Mouse (Mus musculus): ENCODE measurements around the gene Gimap1. TPM values are rescaled to one million over a fixed set of nuclear protein-coding genes. Genes with fewer than 3 reads are reported as not detected.

Gimap1 gene
- polyA plus RNA-seq, 1 experiment from 2014 or later, result 15.2 TPM

DNA sequence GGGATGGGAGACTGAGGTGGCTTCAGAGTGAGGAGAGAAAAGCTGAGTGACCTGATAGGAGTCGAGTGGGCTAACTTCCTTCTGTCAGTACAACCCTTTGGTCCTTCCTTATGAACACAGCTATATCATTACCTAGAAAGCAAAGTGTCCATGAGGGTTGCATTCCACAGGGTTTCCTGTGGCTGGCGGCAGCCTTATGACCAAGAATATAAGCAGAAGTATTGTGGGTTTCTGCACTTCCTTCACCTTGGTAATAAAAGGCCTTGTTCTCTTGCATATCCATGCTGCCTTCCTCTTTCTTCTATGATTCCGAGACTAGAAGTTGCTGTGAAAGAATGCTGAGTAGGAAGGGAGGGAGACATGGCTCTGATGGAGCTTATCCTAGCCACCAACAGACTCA is 40.0 kb upstream of the Gimap1 start:
- Histone ChIP-seq H3K36me3 (ENCODE audit: control insufficient read depth, insufficient read depth) (no peaks in the 10 kb centered on the region), H3K27me3 (replicated peaks; ENCODE audit: control insufficient read depth, insufficient read depth, low read length) (no peaks in the 10 kb centered on the region), H3K4me1 (replicated peaks; ENCODE audit: control insufficient read depth, insufficient read depth, low read length) (no peaks in the 10 kb centered on the region), H3K27ac (ENCODE audit: low read depth, low read length) (no peak overlapping the region), H3K9me3 (ENCODE audit: control insufficient read depth) (no peaks in the 10 kb centered on the region), H3K9ac (ENCODE audit: low read depth, low read length) (no peak overlapping the region), H3K4me3 (ENCODE audit: low read depth, low read length) (no peak overlapping the region), H3K4me2 (replicated peaks; ENCODE audit: low read depth) (no peak overlapping the region)
- no peak for ATAC-seq
- 82% methylated on average over 3 of the region's 3 CpGs for WGBS
- TF ChIP-seq CTCF (IDR thresholded peaks at IDR 0.05; ENCODE audit: low read depth), result no peak

DNA sequence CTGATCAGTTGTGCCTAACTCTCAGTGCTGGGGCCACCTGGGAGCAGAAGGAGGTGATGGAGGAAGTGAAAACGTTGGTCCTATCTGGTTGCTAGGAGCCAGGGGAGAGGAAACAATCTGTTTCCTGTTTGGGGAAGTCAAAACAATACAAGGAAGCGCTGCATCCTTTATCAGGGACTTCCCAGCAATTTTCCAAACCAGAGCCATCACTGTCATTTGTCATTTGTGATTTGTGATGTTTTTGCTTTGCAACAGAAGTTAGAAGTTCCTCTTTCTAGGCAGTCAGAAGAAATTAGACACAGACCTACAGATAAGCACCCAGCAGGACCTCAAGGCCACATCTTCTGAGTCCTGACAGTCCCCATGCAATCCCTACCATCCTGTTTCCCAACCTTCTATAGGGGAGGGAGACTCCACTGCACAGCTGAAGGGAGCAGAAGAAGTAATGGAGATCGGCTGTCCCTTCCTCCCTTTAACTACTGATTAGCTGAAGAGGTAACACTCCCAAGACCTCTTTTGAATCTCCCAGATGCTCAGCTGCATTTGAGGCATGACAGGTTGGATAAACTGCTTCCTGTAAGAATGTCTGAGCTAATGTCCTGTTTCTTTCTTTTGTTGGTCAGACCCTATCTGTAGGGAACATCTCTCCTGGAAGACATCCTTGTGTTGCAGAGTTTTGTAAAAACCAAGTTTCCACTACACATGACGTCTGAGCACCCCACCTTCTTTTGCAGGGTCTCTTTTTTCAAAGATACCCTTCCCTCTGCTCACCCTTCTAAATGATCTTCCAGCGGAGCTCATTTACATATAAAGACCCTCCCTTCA is 38.4 kb upstream of the Gimap1 start:
- Histone ChIP-seq H3K9me3 (ENCODE audit: control insufficient read depth) (no peaks in the 10 kb centered on the region), H3K27ac (ENCODE audit: low read depth, low read length) (no peak overlapping the region; the same call in 1 of the 2 replicates), H3K4me1 (replicated peaks; ENCODE audit: control insufficient read depth, insufficient read depth, low read length) (no peaks in the 10 kb centered on the region), H3K9ac (ENCODE audit: low read depth, low read length) (no peak overlapping the region), H3K4me2 (replicated peaks; ENCODE audit: low read depth) (no peak overlapping the region), H3K27me3 (replicated peaks; ENCODE audit: control insufficient read depth, insufficient read depth, low read length) (no peaks in the 10 kb centered on the region), H3K36me3 (ENCODE audit: control insufficient read depth, insufficient read depth) (no peaks in the 10 kb centered on the region), H3K4me3 (ENCODE audit: low read depth, low read length) (no peak overlapping the region)
- WGBS, result 54% methylated on average over 5 of the region's 5 CpGs
- no peak for TF ChIP-seq CTCF (IDR thresholded peaks at IDR 0.05; ENCODE audit: low read depth)
- ATAC-seq, result no peak

DNA sequence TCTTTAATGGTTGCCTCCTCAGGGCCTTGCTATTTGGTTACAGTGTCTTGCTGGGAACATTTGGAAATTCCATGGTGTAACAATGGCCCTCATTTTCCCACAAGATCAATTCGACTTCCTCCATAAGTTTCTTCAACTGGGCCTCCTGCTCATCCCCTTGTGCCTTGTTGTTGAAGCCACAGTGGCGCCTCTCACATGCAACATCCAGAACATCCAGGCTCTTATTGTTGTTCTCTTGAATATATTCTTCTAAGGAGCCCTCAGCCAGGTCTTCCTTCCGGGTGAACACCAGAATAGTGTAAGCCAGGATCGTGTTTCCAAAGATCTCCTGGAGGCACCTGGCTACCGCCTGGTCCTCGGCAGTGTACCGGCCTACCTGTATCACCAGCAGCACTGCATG is 36.7 kb upstream of the Gimap1 start:
- H3K36me3 ChIP-seq (ENCODE audit: control insufficient read depth, insufficient read depth), result no peaks in the 10 kb centered on the region
- no peaks in the 10 kb centered on the region for H3K27me3 ChIP-seq (replicated peaks; ENCODE audit: control insufficient read depth, insufficient read depth, low read length)
- 85% methylated on average over 7 of the region's 7 CpGs for WGBS
- no peak overlapping the region for H3K9ac ChIP-seq (ENCODE audit: low read depth, low read length)
- H3K4me3 ChIP-seq (ENCODE audit: low read depth, low read length), result no peak overlapping the region
- no peak for TF ChIP-seq CTCF (IDR thresholded peaks at IDR 0.05; ENCODE audit: low read depth)
- H3K4me2 ChIP-seq (replicated peaks; ENCODE audit: low read depth), result no peak overlapping the region
- no peak for ATAC-seq
- H3K9me3 ChIP-seq (ENCODE audit: control insufficient read depth), result no peaks in the 10 kb centered on the region
- H3K4me1 ChIP-seq (replicated peaks; ENCODE audit: control insufficient read depth, insufficient read depth, low read length), result no peaks in the 10 kb centered on the region
- H3K27ac ChIP-seq (ENCODE audit: low read depth, low read length), result no peak overlapping the region

DNA sequence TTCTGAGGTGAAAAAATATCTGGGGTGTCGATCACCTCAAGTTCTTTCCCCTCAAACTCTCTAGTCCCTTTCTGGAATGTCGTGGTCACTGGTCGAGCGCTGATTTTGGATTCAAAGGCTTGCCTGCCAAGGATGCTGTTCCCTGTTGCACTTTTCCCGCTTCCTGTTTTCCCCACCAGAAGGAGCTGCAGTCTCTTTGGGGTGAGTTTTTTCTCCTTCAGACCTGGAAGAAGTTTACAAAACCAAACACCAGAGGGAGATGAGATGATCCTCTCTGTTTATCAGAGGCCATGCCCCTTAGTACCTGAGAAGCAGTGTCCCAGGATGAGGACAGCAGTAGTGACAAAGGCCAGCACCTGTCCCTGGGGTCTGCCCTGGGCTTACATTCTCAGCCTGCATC is 36.3 kb upstream of the Gimap1 start:
- WGBS, result 66% methylated on average over 5 of the region's 5 CpGs
- Histone ChIP-seq H3K27ac (ENCODE audit: low read depth, low read length) (no peak overlapping the region), H3K4me3 (ENCODE audit: low read depth, low read length) (no peak overlapping the region), H3K4me2 (replicated peaks; ENCODE audit: low read depth) (no peak overlapping the region), H3K27me3 (replicated peaks; ENCODE audit: control insufficient read depth, insufficient read depth, low read length) (no peaks in the 10 kb centered on the region), H3K36me3 (ENCODE audit: control insufficient read depth, insufficient read depth) (no peaks in the 10 kb centered on the region), H3K4me1 (replicated peaks; ENCODE audit: control insufficient read depth, insufficient read depth, low read length) (no peaks in the 10 kb centered on the region), H3K9me3 (ENCODE audit: control insufficient read depth) (no peaks in the 10 kb centered on the region), H3K9ac (ENCODE audit: low read depth, low read length) (no peak overlapping the region)
- peak; percentile 60 for TF ChIP-seq CTCF (IDR thresholded peaks at IDR 0.05; ENCODE audit: low read depth)
- ATAC-seq, result no peak

- Histone ChIP-seq H3K4me2 (replicated peaks; ENCODE audit: low read depth) (no peak overlapping the region), H3K27ac (ENCODE audit: low read depth, low read length) (no peak overlapping the region), H3K36me3 (ENCODE audit: control insufficient read depth, insufficient read depth) (no peaks in the 10 kb centered on the region), H3K27me3 (replicated peaks; ENCODE audit: control insufficient read depth, insufficient read depth, low read length) (no peaks in the 10 kb centered on the region), H3K9ac (ENCODE audit: low read depth, low read length) (no peak overlapping the region), H3K4me3 (ENCODE audit: low read depth, low read length) (no peak overlapping the region), H3K4me1 (replicated peaks; ENCODE audit: control insufficient read depth, insufficient read depth, low read length) (no peaks in the 10 kb centered on the region), H3K9me3 (ENCODE audit: control insufficient read depth) (no peaks in the 10 kb centered on the region)
- TF ChIP-seq CTCF (IDR thresholded peaks at IDR 0.05; ENCODE audit: low read depth), result no peak
- no peak for ATAC-seq
These were observed 34.7 kb upstream of the Gimap1 start for GRCm38 (mm10) chr6:48704146-48704545.

DNA sequence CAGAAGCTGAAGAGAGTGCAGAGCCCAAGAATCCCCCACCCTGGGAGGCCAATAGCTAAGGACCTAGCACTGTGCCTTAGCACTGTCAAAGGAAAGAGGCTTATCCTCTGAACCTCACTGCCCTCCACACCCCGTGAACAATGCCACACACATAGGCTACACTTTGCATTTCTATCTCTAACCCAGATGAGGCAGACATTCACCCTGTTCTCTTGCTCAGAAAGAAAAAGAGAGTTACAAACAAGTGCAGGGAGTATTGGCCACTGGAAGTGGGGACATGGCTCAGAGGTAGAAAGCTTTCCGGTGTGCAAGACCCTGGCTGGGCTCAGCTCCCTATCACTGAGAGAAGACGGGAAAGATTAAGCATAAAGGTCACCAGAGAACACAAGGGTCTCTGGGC is 32.7 kb upstream of the Gimap1 start:
- no peaks in the 10 kb centered on the region for H3K27me3 ChIP-seq (replicated peaks; ENCODE audit: control insufficient read depth, insufficient read depth, low read length)
- H3K36me3 ChIP-seq (ENCODE audit: control insufficient read depth, insufficient read depth), result no peaks in the 10 kb centered on the region
- 59% methylated on average over 3 of the region's 3 CpGs for WGBS
- no peak for TF ChIP-seq CTCF (IDR thresholded peaks at IDR 0.05; ENCODE audit: low read depth)
- ATAC-seq, result no peak
- H3K9ac ChIP-seq (ENCODE audit: low read depth, low read length), result no peak overlapping the region
- H3K4me3 ChIP-seq (ENCODE audit: low read depth, low read length), result no peak overlapping the region
- peak overlapping the region; percentile 10 for H3K4me2 ChIP-seq (replicated peaks; ENCODE audit: low read depth)
- H3K27ac ChIP-seq (ENCODE audit: low read depth, low read length), result no peak overlapping the region
- H3K9me3 ChIP-seq (ENCODE audit: control insufficient read depth), result no peaks in the 10 kb centered on the region
- no peaks in the 10 kb centered on the region for H3K4me1 ChIP-seq (replicated peaks; ENCODE audit: control insufficient read depth, insufficient read depth, low read length)
